Mouse (Mus musculus) G1E (cell line): ENCODE data around the gene Shb. TPM values are rescaled to one million over a fixed set of nuclear protein-coding genes. Genes with fewer than 3 reads are reported as not detected.

Experiments
- ATAC-seq: 2 replicates; pipeline ENCODE4 v1.8.0; 2016; ENCODE audit warnings: mild to moderate bottlenecking; ENCODE audit not compliant: insufficient number of reproducible peaks, poor library complexity, low FRiP score, severe bottlenecking; ENCODE audit errors: extremely low read depth
- DNase-seq: peaks from one replicate; pipeline ENCODE4 v3.0.0; 2012; ENCODE audit warnings: low spot score
- H3K27me3 ChIP-seq: 2 replicates; pipeline ENCODE4 v1.6.1; 2012; ENCODE audit warnings: mild to moderate bottlenecking, low read length, inconsistent platforms; ENCODE audit not compliant: insufficient read depth
- H3K36me3 ChIP-seq: replicated peaks from 2 replicates; pipeline ENCODE3; 2012; ENCODE audit warnings: mild to moderate bottlenecking, inconsistent platforms
- H3K4me1 ChIP-seq: 2 replicates; pipeline ENCODE4 v1.6.1; 2012; ENCODE audit warnings: low read depth, low read length, inconsistent platforms, mixed read lengths; ENCODE audit not compliant: insufficient read depth
- H3K4me3 ChIP-seq: 2 replicates; pipeline ENCODE4 v1.5.1; 2012; ENCODE audit warnings: low read depth, mild to moderate bottlenecking, inconsistent platforms, low read length, moderate library complexity, mixed read lengths
- H3K9me3 ChIP-seq: replicated peaks from 2 replicates; pipeline ENCODE4 v1.6.1; 2012; ENCODE audit warnings: inconsistent platforms
- CTCF ChIP-seq: IDR thresholded peaks from 2 replicates; pipeline ENCODE4 v1.5.1; 2012; ENCODE audit warnings: low read depth, low read length, inconsistent platforms, mixed read lengths
- GATA1 ChIP-seq: IDR thresholded peaks from 2 replicates; pipeline ENCODE4 v1.6.1; 2012; ENCODE audit warnings: borderline replicate concordance, low read length, inconsistent platforms, mixed read lengths
- GATA2 ChIP-seq: IDR thresholded peaks from 2 replicates; pipeline ENCODE4 v1.6.1; 2012; ENCODE audit warnings: low read depth, low read length, inconsistent platforms, borderline replicate concordance
- POLR2AphosphoS5 ChIP-seq: IDR thresholded peaks from 2 replicates; pipeline ENCODE4 v1.6.1; 2012; ENCODE audit warnings: low read depth, low read length, inconsistent platforms; ENCODE audit not compliant: insufficient replicate concordance
- TAL1 ChIP-seq: conservative IDR thresholded peaks from 2 replicates; pipeline ENCODE4 v1.6.1; 2012; ENCODE audit warnings: low read depth, low read length, inconsistent platforms, mixed read lengths
- polyA plus RNA-seq: library from polyadenylated mRNA; stranded (reverse); fragments of >175 nt; gene quantifications from 2 replicates; pipeline ENCODE4 v1.2.3, GENCODE M21; 2012
- total RNA-seq, 2 experiments: library from RNA; stranded (forward) in 1 of 2; stranded (reverse) in 1 of 2; fragments of 200-1000 nt in 1 of 2; fragments of >200 nt in 1 of 2; fragmentation: Nextera tagmentation in 1 of 2; gene quantifications; 2 replicates each; pipeline ENCODE4 v1.2.3; 2014 to 2017

Gene Shb
- total and polyA plus RNA-seq, 3 experiments, result not detected

- no peaks in the 10 kb centered on the region for H3K27me3 ChIP-seq
- H3K9me3 ChIP-seq, result no peaks in the 10 kb centered on the region
- no peaks in the 10 kb centered on the region for H3K4me1 ChIP-seq
- ATAC-seq (no peak), DNase-seq (no peak)
- TF ChIP-seq GATA1 (no peak), TAL1 (no peak)
- no peaks in the 10 kb centered on the region for H3K36me3 ChIP-seq
- no peak overlapping the region for H3K4me3 ChIP-seq
Measured at GRCm38 (mm10) chr4:45540151-45540933, 8.1 kb upstream of the Shb start.

- no peak for DNase-seq
- TF ChIP-seq CTCF (no peak), GATA2 (no peak), GATA1 (no peak), POLR2AphosphoS5 (no peak), TAL1 (no peak)
- no peaks in the 10 kb centered on the region for H3K36me3 ChIP-seq
- no peak for ATAC-seq
- no peak overlapping the region for H3K4me3 ChIP-seq
- H3K9me3 ChIP-seq, result no peaks in the 10 kb centered on the region
- H3K4me1 ChIP-seq, result no peaks in the 10 kb centered on the region
- no peaks in the 10 kb centered on the region for H3K27me3 ChIP-seq
Measured at GRCm38 (mm10) chr4:45539187-45539586, 6.9 kb upstream of the Shb start.

DNA sequence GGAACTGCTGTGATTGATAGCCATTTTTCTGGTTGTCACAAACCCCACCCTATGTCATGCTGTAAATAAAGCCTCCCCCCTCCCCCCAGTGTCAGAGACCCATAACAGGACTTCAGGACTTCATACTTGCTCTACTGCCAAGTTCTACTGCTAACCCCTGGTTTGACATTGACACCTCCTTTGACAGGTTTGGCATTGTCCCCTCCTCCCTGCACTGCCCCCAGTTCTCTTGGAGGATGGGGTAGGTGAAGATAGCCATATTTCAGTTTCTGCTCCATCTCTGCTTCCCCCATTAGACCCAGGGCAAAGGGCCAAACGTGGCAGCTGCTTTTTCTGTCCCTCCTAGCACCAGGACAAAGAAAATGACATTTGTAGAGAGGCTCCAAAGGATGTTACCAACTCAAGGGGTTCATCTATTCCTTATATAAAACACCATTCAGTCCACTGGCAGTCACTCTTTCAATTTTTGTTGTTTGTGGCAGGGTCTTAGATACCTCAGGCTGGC lies 1.2 kb upstream of the Shb start:
- H3K4me1 ChIP-seq, result no peaks in the 10 kb centered on the region
- TF ChIP-seq TAL1 (no peak), GATA1 (no peak), POLR2AphosphoS5 (no peak), CTCF (no peak), GATA2 (no peak)
- H3K9me3 ChIP-seq, result peaks cover 21% of the 10 kb centered on the region
- ATAC-seq, result no peak
- no peak for DNase-seq
- H3K27me3 ChIP-seq, result no peaks in the 10 kb centered on the region; the same call in 1 of the 2 replicates
- H3K36me3 ChIP-seq, result no peaks in the 10 kb centered on the region
- no peak overlapping the region for H3K4me3 ChIP-seq

DNA sequence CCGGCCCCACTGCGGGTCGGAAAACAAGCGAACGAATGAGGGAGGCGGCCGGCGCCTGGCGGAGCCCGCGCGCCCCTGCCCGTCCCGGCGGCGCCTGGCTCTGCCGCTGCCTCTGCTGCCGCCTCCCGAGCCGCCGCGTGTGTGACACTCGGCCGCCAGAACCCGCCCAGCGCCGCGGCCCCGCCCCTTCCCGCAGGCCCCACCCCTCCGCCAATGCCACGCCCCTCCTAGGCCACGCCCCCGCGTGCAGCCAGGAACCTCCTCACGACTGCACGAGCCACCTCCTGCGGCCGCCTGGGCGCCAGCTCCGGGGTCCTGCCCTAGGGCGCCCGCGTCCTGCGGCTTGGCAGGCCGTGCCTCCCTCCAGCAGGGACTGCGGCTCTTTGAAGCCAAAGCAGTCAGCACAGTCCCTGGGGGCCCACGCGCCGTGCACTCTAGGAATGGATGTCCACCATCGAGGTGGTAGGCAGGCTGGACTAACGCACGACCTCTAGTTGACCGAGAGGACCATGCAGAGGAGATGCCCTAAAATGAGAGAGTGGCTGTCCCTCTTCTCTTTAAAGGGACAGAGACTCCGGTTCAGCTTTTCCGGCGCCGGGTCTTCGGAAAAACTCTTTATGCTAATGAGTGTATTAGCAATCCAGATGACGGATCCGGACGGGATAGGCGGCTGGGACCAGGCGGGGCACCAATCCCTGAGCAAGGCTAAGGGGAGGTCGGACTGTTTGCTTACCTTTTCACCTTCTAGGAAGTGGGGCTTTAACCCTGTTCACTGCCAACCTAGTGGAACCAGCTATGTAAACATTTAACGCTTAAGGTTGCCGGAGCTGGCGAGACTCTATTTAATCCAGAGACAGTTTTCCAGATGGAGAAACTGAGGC lies 1.4 kb downstream of the Shb start:
- Histone ChIP-seq H3K4me3 (no peak overlapping the region), H3K4me1 (no peaks in the 10 kb centered on the region), H3K36me3 (no peaks in the 10 kb centered on the region), H3K27me3 (no peaks in the 10 kb centered on the region; the same call in 1 of the 2 replicates), H3K9me3 (peaks cover 21% of the 10 kb centered on the region)
- ATAC-seq, result no peak
- TF ChIP-seq POLR2AphosphoS5 (no peak), TAL1 (no peak), GATA1 (no peak), GATA2 (no peak), CTCF (no peak)
- DNase-seq, result no peak

- peaks cover 21% of the 10 kb centered on the region for H3K9me3 ChIP-seq
- H3K4me3 ChIP-seq, result no peak overlapping the region; the same call in 1 of the 2 replicates
- no peak for TF ChIP-seq POLR2AphosphoS5
- no peak for TF ChIP-seq TAL1
- TF ChIP-seq GATA1, result no peak
- TF ChIP-seq GATA2, result no peak
- no peak for TF ChIP-seq CTCF
- H3K4me1 ChIP-seq, result no peaks in the 10 kb centered on the region
- no peak for DNase-seq
- H3K36me3 ChIP-seq, result no peaks in the 10 kb centered on the region
- no peak for ATAC-seq
- no peaks in the 10 kb centered on the region; the same call in 1 of the 2 replicates for H3K27me3 ChIP-seq
Measured at GRCm38 (mm10) chr4:45529986-45530597, 2.2 kb downstream of the Shb start.
